Mouse (Mus musculus): ENCODE data around the gene Thumpd2.

- no peak for TF ChIP-seq EP300 (optimal IDR thresholded peaks at IDR 0.05)
- no peak for TF ChIP-seq CTCF (IDR thresholded peaks at IDR 0.05; ENCODE audit: low read depth)
These were observed 27.9 kb upstream of the Thumpd2 start for GRCm38 (mm10) chr17:81092794-81093193.
